Mouse (Mus musculus) midbrain, embryonic 12.5 days (tissue): ENCODE measurements around the gene Alpk1. TPM values are rescaled to one million over a fixed set of nuclear protein-coding genes. Genes with fewer than 3 reads are reported as not detected.

Experiments used
- ATAC-seq: fragments of 200-750 bp; cut with Nextera tagmentation; 2 replicates; pipeline ENCODE4 v1.8.0; 2017; ENCODE audit warnings: low read depth, moderate TSS enrichment, moderate library complexity; ENCODE audit not compliant: low FRiP score
- H3K27ac ChIP-seq: fragments of 300-500 bp; sonication (generic); replicated peaks from 2 replicates; pipeline ENCODE4 v1.5.1; 2016; ENCODE audit warnings: mild to moderate bottlenecking
- H3K27me3 ChIP-seq: fragments of 300-500 bp; sonication (generic); 2 replicates; pipeline ENCODE4 v1.6.1; 2016; ENCODE audit warnings: mild to moderate bottlenecking
- H3K36me3 ChIP-seq: fragments of 300-500 bp; sonication (generic); 2 replicates; pipeline ENCODE4 v1.6.1; 2016
- H3K4me1 ChIP-seq: fragments of 300-500 bp; sonication (generic); 2 replicates; pipeline ENCODE4 v1.6.1; 2016
- H3K4me2 ChIP-seq: fragments of 300-500 bp; sonication (generic); replicated peaks from 2 replicates; pipeline ENCODE4 v1.6.1; 2016; ENCODE audit warnings: mild to moderate bottlenecking, moderate library complexity
- H3K4me3 ChIP-seq: fragments of 300-500 bp; sonication (generic); 2 replicates; pipeline ENCODE4 v1.5.1; 2016; ENCODE audit warnings: mild to moderate bottlenecking
- H3K9ac ChIP-seq: fragments of 300-500 bp; sonication (generic); replicated peaks from 2 replicates; pipeline ENCODE4 v1.6.1; 2016; ENCODE audit warnings: mild to moderate bottlenecking, moderate library complexity
- H3K9me3 ChIP-seq: fragments of 300-500 bp; sonication (generic); 2 replicates; pipeline ENCODE4 v1.6.1; 2016; ENCODE audit warnings: mild to moderate bottlenecking
- WGBS: fragments of 180-500 bp; shearing (Covaris S2); methylation state at CpG from one replicate; pipeline ENCODE4 v1.1.7; 2016; 5-methylcytosine and 5-hydroxymethylcytosine counted together
- polyA plus RNA-seq: library from polyadenylated mRNA; unstranded; fragments of >200 nt; fragmentation: Nextera tagmentation; extraction: Ambion mirVana; gene quantifications from 2 replicates; pipeline ENCODE4 v1.2.1, GENCODE M21; 2016

Alpk1 gene
- polyA plus RNA-seq, 1 experiment from 2014 or later = 1.0 TPM

GRCm38 (mm10) chr3:127729513-127730137 is 50.7 kb downstream of the Alpk1 start:
- Histone ChIP-seq H3K4me1 (peaks cover 12% of the 10 kb centered on the region), H3K27ac (0 out of 2 replicates have a peak overlapping the region, but pooled peaks have one; percentile 36), H3K27me3 (peaks cover 75% of the 10 kb centered on the region), H3K4me2 (peak overlapping the region; percentile 24; the same call in 1 of the 2 replicates), H3K9me3 (no peaks in the 10 kb centered on the region), H3K4me3 (no peak overlapping the region), H3K36me3 (no peaks in the 10 kb centered on the region), H3K9ac (no peak overlapping the region)
- no peak for ATAC-seq
- WGBS = 76% methylated on average over 14 of the region's 14 CpGs

- Histone ChIP-seq H3K4me2 (peak overlapping the region; percentile 24), H3K4me1 (peaks cover 12% of the 10 kb centered on the region), H3K9me3 (no peaks in the 10 kb centered on the region), H3K27ac (peak overlapping the region; percentile 36; the same call in 1 of the 2 replicates), H3K4me3 (no peak overlapping the region), H3K36me3 (no peaks in the 10 kb centered on the region), H3K27me3 (peaks cover 77% of the 10 kb centered on the region), H3K9ac (no peak overlapping the region)
- no peak for ATAC-seq
- WGBS = 41% methylated on average over 17 of the region's 17 CpGs
These were observed 51.3 kb downstream of the Alpk1 start for GRCm38 (mm10) chr3:127728851-127729512.

GRCm38 (mm10) chr3:127728046-127728445 is 52.3 kb downstream of the Alpk1 start:
- H3K27me3 ChIP-seq = peaks cover 71% of the 10 kb centered on the region
- H3K9me3 ChIP-seq = no peaks in the 10 kb centered on the region
- no peak overlapping the region for H3K4me3 ChIP-seq
- H3K9ac ChIP-seq = no peak overlapping the region
- peaks cover 12% of the 10 kb centered on the region for H3K4me1 ChIP-seq
- 76% methylated on average over 9 of the region's 9 CpGs for WGBS
- no peak for ATAC-seq
- no peak overlapping the region for H3K4me2 ChIP-seq
- no peak overlapping the region for H3K27ac ChIP-seq
- H3K36me3 ChIP-seq = no peaks in the 10 kb centered on the region

GRCm38 (mm10) chr3:127720948-127721347 is 59.4 kb downstream of the Alpk1 start:
- 75% methylated on average over 4 of the region's 4 CpGs for WGBS
- H3K27ac ChIP-seq = 0 out of 2 replicates have a peak overlapping the region, but pooled peaks have one; percentile 20
- H3K9ac ChIP-seq = no peak overlapping the region
- no peak for ATAC-seq
- H3K9me3 ChIP-seq = no peaks in the 10 kb centered on the region
- H3K36me3 ChIP-seq = no peaks in the 10 kb centered on the region
- peaks cover 59% of the 10 kb centered on the region for H3K27me3 ChIP-seq
- H3K4me1 ChIP-seq = peaks cover 30% of the 10 kb centered on the region; the same call in 1 of the 2 replicates
- no peak overlapping the region for H3K4me2 ChIP-seq
- no peak overlapping the region for H3K4me3 ChIP-seq

- Histone ChIP-seq H3K27ac (peak overlapping the region; percentile 43; the same call in 1 of the 2 replicates), H3K4me1 (peaks cover 33% of the 10 kb centered on the region; the same call in 1 of the 2 replicates), H3K9me3 (no peaks in the 10 kb centered on the region), H3K36me3 (no peaks in the 10 kb centered on the region), H3K4me2 (no peak overlapping the region), H3K4me3 (no peak overlapping the region), H3K9ac (no peak overlapping the region), H3K27me3 (peaks cover 56% of the 10 kb centered on the region)
- WGBS = 38% methylated on average over 6 of the region's 6 CpGs
- peak; percentile 48; the same call in 1 of the 2 replicates for ATAC-seq
These were observed 60.3 kb downstream of the Alpk1 start for GRCm38 (mm10) chr3:127720050-127720449.

- H3K4me2 ChIP-seq = no peak overlapping the region
- H3K4me1 ChIP-seq = peaks cover 33% of the 10 kb centered on the region; the same call in 1 of the 2 replicates
- H3K27me3 ChIP-seq = peaks cover 51% of the 10 kb centered on the region
- H3K36me3 ChIP-seq = no peaks in the 10 kb centered on the region
- H3K9ac ChIP-seq = no peak overlapping the region
- H3K9me3 ChIP-seq = no peaks in the 10 kb centered on the region
- WGBS = 46% methylated on average over 5 of the region's 5 CpGs
- no peak for ATAC-seq
- H3K27ac ChIP-seq = peak overlapping the region; percentile 63
- H3K4me3 ChIP-seq = no peak overlapping the region
These were observed 60.7 kb downstream of the Alpk1 start for GRCm38 (mm10) chr3:127719601-127720000.

- H3K4me1 ChIP-seq = peaks cover 42% of the 10 kb centered on the region
- no peak overlapping the region for H3K9ac ChIP-seq
- 7% methylated on average over 2 of the region's 2 CpGs for WGBS
- H3K4me3 ChIP-seq = no peak overlapping the region
- no peak overlapping the region for H3K27ac ChIP-seq
- no peaks in the 10 kb centered on the region for H3K9me3 ChIP-seq
- H3K36me3 ChIP-seq = no peaks in the 10 kb centered on the region
- no peak overlapping the region for H3K4me2 ChIP-seq
- H3K27me3 ChIP-seq = peaks cover 45% of the 10 kb centered on the region
- ATAC-seq = peak; percentile 59
These were observed 63.6 kb downstream of the Alpk1 start for GRCm38 (mm10) chr3:127716759-127717158.

GRCm38 (mm10) chr3:127713112-127713511 is 67.2 kb downstream of the Alpk1 start:
- H3K9me3 ChIP-seq = no peaks in the 10 kb centered on the region
- H3K27ac ChIP-seq = no peak overlapping the region; the same call in 1 of the 2 replicates
- H3K4me1 ChIP-seq = peaks cover 27% of the 10 kb centered on the region
- peak; percentile 79 for ATAC-seq
- no peak overlapping the region for H3K9ac ChIP-seq
- 63% methylated on average over 9 of the region's 9 CpGs for WGBS
- no peak overlapping the region for H3K4me2 ChIP-seq
- H3K27me3 ChIP-seq = peaks cover 34% of the 10 kb centered on the region
- H3K4me3 ChIP-seq = no peak overlapping the region
- no peaks in the 10 kb centered on the region for H3K36me3 ChIP-seq

- H3K27ac ChIP-seq = no peak overlapping the region
- H3K36me3 ChIP-seq = no peaks in the 10 kb centered on the region
- WGBS = 82% methylated on average over 3 of the region's 3 CpGs
- H3K4me2 ChIP-seq = no peak overlapping the region
- no peaks in the 10 kb centered on the region for H3K9me3 ChIP-seq
- no peak overlapping the region for H3K9ac ChIP-seq
- peaks cover 29% of the 10 kb centered on the region for H3K4me1 ChIP-seq
- ATAC-seq = no peak
- no peak overlapping the region for H3K4me3 ChIP-seq
- H3K27me3 ChIP-seq = peaks cover 29% of the 10 kb centered on the region
These were observed 68.8 kb downstream of the Alpk1 start for GRCm38 (mm10) chr3:127711536-127711935.

- WGBS = 41% methylated on average over 5 of the region's 5 CpGs
- Histone ChIP-seq H3K4me2 (peak overlapping the region; percentile 43; the same call in 1 of the 2 replicates), H3K9me3 (no peaks in the 10 kb centered on the region), H3K36me3 (no peaks in the 10 kb centered on the region), H3K4me3 (no peak overlapping the region), H3K27me3 (peaks cover 37% of the 10 kb centered on the region), H3K9ac (no peak overlapping the region), H3K27ac (peak overlapping the region; percentile 81), H3K4me1 (peaks cover 29% of the 10 kb centered on the region)
- ATAC-seq = peak; percentile 39
These were observed 73.2 kb downstream of the Alpk1 start for GRCm38 (mm10) chr3:127707089-127707485.

GRCm38 (mm10) chr3:127706445-127707088 is 73.8 kb downstream of the Alpk1 start:
- ATAC-seq = peak; percentile 21; the same call in 1 of the 2 replicates
- peak overlapping the region; percentile 22; the same call in 1 of the 2 replicates for H3K4me3 ChIP-seq
- 51% methylated on average over 8 of the region's 8 CpGs for WGBS
- H3K27ac ChIP-seq = peak overlapping the region; percentile 81
- peaks cover 28% of the 10 kb centered on the region for H3K4me1 ChIP-seq
- H3K36me3 ChIP-seq = no peaks in the 10 kb centered on the region
- peaks cover 42% of the 10 kb centered on the region for H3K27me3 ChIP-seq
- no peak overlapping the region for H3K9ac ChIP-seq
- H3K9me3 ChIP-seq = no peaks in the 10 kb centered on the region
- peak overlapping the region; percentile 43 for H3K4me2 ChIP-seq
